Mouse (Mus musculus) small intestine, adult 2 months (tissue): ENCODE measurements around the gene Abtb1. TPM values are rescaled to one million over a fixed set of nuclear protein-coding genes. Genes with fewer than 3 reads are reported as not detected.

Source experiments
- H3K27ac ChIP-seq: fragments of 200-500 bp; 2 replicates; pipeline ENCODE4 v1.5.1; 2012; ENCODE audit warnings: low read depth, low read length, control low read depth, inconsistent platforms; ENCODE audit not compliant: insufficient read depth
- H3K27me3 ChIP-seq: fragments of 200-500 bp; 2 replicates; pipeline ENCODE4 v1.6.1; 2012; ENCODE audit warnings: mild to moderate bottlenecking, moderate library complexity, low read length, inconsistent platforms; ENCODE audit not compliant: control insufficient read depth, insufficient read depth
- H3K36me3 ChIP-seq: fragments of 200-500 bp; 2 replicates; pipeline ENCODE4 v1.6.1; 2012; ENCODE audit warnings: mild to moderate bottlenecking, low read length, control low read depth, inconsistent platforms; ENCODE audit not compliant: control insufficient read depth, insufficient read depth
- H3K4me1 ChIP-seq: fragments of 200-500 bp; 2 replicates; pipeline ENCODE4 v1.6.1; 2012; ENCODE audit warnings: low read length, inconsistent platforms, mixed read lengths; ENCODE audit not compliant: control insufficient read depth, insufficient read depth, insufficient read length
- H3K4me3 ChIP-seq: fragments of 200-500 bp; 2 replicates; pipeline ENCODE4 v1.5.1; 2012; ENCODE audit warnings: low read depth, mild to moderate bottlenecking, control low read depth, inconsistent platforms, low read length, moderate library complexity
- CTCF ChIP-seq: fragments of 200-500 bp; IDR thresholded peaks from 2 replicates; pipeline ENCODE4 v1.5.1; 2012; ENCODE audit warnings: low read depth, mild to moderate bottlenecking, control low read depth, inconsistent platforms, low read length, moderate library complexity, mixed read lengths; ENCODE audit not compliant: insufficient replicate concordance, insufficient read length; ENCODE audit errors: extremely low read depth
- POLR2A ChIP-seq: fragments of 200-500 bp; IDR thresholded peaks from 2 replicates; pipeline ENCODE4 v1.6.1; 2012; ENCODE audit warnings: low read depth, mild to moderate bottlenecking, control low read depth, inconsistent platforms, low read length, moderate library complexity
- WGBS: fragments of 180-500 bp; shearing (Covaris S2); methylation state at CpG from one replicate; pipeline ENCODE4 v1.1.7; 2018; 5-methylcytosine and 5-hydroxymethylcytosine counted together
- polyA plus RNA-seq: library from polyadenylated mRNA; depleted of rRNA; stranded (reverse); fragments of >200 nt; gene quantifications from 2 replicates; pipeline ENCODE4 v1.2.3, GENCODE M21; 2012

Abtb1 gene
- polyA plus RNA-seq, 1 experiment, result 68.7 TPM

- H3K4me1 ChIP-seq, result peaks cover 5% of the 10 kb centered on the region
- no peak overlapping the region for H3K27ac ChIP-seq
- H3K4me3 ChIP-seq, result no peak overlapping the region
- H3K27me3 ChIP-seq, result no peaks in the 10 kb centered on the region
- WGBS, result 94% methylated on average over 12 of the region's 12 CpGs
- peaks cover 33% of the 10 kb centered on the region for H3K36me3 ChIP-seq
- TF ChIP-seq POLR2A, result no peak
- no peak for TF ChIP-seq CTCF
Observed at GRCm38 (mm10) chr6:88837999-88838398, 3.8 kb downstream of the Abtb1 start.

GRCm38 (mm10) chr6:88836178-88836819, 5.5 kb downstream of the Abtb1 start:
- TF ChIP-seq CTCF (no peak), POLR2A (no peak)
- WGBS, result 89% methylated on average over 28 of the region's 28 CpGs
- no peaks in the 10 kb centered on the region for H3K27me3 ChIP-seq

GRCm38 (mm10) chr6:88835047-88835446, 6.7 kb downstream of the Abtb1 start:
- Histone ChIP-seq H3K4me3 (no peak overlapping the region), H3K27me3 (no peaks in the 10 kb centered on the region), H3K36me3 (peaks cover 33% of the 10 kb centered on the region), H3K4me1 (no peaks in the 10 kb centered on the region), H3K27ac (no peak overlapping the region)
- no peak for TF ChIP-seq CTCF
- TF ChIP-seq POLR2A, result no peak
- WGBS, result 73% methylated on average over 5 of the region's 5 CpGs

More at GRCm38 (mm10) chr6:88836178-88836819, 5.5 kb downstream of the Abtb1 start:
- H3K4me1 ChIP-seq, result peaks cover 5% of the 10 kb centered on the region; the same call in 1 of the 2 replicates
- H3K27ac ChIP-seq, result no peak overlapping the region
- no peak overlapping the region for H3K4me3 ChIP-seq
- H3K36me3 ChIP-seq, result peaks cover 33% of the 10 kb centered on the region

GRCm38 (mm10) chr6:88833340-88834140, 8.2 kb downstream of the Abtb1 start:
- peaks cover 25% of the 10 kb centered on the region for H3K36me3 ChIP-seq
- no peak for TF ChIP-seq POLR2A
- TF ChIP-seq CTCF, result no peak
- no peak overlapping the region for H3K27ac ChIP-seq
- no peaks in the 10 kb centered on the region for H3K4me1 ChIP-seq
- H3K4me3 ChIP-seq, result no peak overlapping the region
- H3K27me3 ChIP-seq, result no peaks in the 10 kb centered on the region
- WGBS, result 78% methylated on average over 5 of the region's 5 CpGs

GRCm38 (mm10) chr6:88832663-88833062, 9.1 kb downstream of the Abtb1 start:
- TF ChIP-seq CTCF (no peak), POLR2A (no peak)
- Histone ChIP-seq H3K4me3 (no peak overlapping the region), H3K27ac (no peak overlapping the region), H3K36me3 (peaks cover 17% of the 10 kb centered on the region), H3K27me3 (no peaks in the 10 kb centered on the region), H3K4me1 (no peaks in the 10 kb centered on the region)
- 77% methylated on average over 5 of the region's 5 CpGs for WGBS

GRCm38 (mm10) chr6:88831456-88831855, 10.3 kb downstream of the Abtb1 start:
- no peaks in the 10 kb centered on the region for H3K27me3 ChIP-seq
- no peak overlapping the region for H3K27ac ChIP-seq
- no peak overlapping the region for H3K4me3 ChIP-seq
- TF ChIP-seq CTCF (peak; percentile 48; the same call in 1 of the 2 replicates), POLR2A (no peak)
- 21% methylated on average over 8 of the region's 8 CpGs for WGBS
- H3K4me1 ChIP-seq, result no peaks in the 10 kb centered on the region
- peaks cover 8% of the 10 kb centered on the region for H3K36me3 ChIP-seq

GRCm38 (mm10) chr6:88830112-88830702, 11.6 kb downstream of the Abtb1 start:
- Histone ChIP-seq H3K27me3 (no peaks in the 10 kb centered on the region), H3K36me3 (no peaks in the 10 kb centered on the region), H3K4me1 (no peaks in the 10 kb centered on the region), H3K27ac (no peak overlapping the region), H3K4me3 (no peak overlapping the region)
- TF ChIP-seq CTCF (no peak), POLR2A (no peak)
- 78% methylated on average over 6 of the region's 6 CpGs for WGBS
